20 mouse cellular contexts compared by ENCODE assay signal in the genomic region with DNA sequence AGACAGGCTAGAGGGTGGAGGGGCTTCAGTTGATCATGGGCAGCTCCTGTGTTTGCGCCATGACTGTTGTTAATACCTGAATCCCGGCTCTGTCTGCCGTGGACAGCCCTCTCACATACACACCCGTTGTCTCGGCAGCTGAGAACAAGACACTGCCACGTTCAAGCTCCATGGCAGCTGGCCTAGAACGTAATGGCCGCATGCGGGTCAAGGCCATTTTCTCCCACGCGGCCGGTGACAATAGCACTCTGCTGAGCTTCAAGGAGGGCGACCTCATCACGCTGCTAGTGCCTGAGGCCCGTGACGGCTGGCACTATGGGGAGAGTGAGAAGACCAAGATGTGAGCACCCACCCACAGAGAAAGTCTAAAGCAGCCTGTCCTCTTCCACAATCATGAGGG.
"Had no signal": no experiment of that assay in that cellular context is flagged by ENCODE, and none has a peak within 500 bp of the region (broad histone marks: within the 10 kb centered on the region; RNA-seq: fewer than 3 reads in every experiment).

No protein-coding gene starts in this region.

- ATAC-seq: liver, postnatal 0 days; lung, postnatal 0 days; midbrain, embryonic 15.5 days had no signal

- H3K4me3 ChIP-seq: limb, embryonic 15.5 days; midbrain, embryonic 12.5 days; midbrain, embryonic 15.5 days; neural tube, embryonic 12.5 days; neural tube, embryonic 15.5 days had no signal

- H3K27ac ChIP-seq: limb, embryonic 15.5 days; liver, embryonic 14.5 days; macrophage; midbrain, embryonic 12.5 days; midbrain, embryonic 15.5 days; neural tube, embryonic 12.5 days; neural tube, embryonic 15.5 days; stomach, postnatal 0 days had no signal

- DNase-seq: kidney, adult 9 months; kidney, postnatal 14 days; layer of hippocampus, postnatal 36 days; liver, postnatal 0 days; lung, embryonic 14.5 days; right cerebral cortex, adult 18-20 months; right cerebral cortex, postnatal 14 days; right cerebral cortex, postnatal 4 days; thymus, adult 2 months; thymus, postnatal 14 days; thymus, postnatal 4 days had no signal
